In genomic region chr2:13010030-13010459, GRCm38 (mm10) we compare ENCODE assay signal across 8 mouse cellular contexts. TPM values are rescaled to one million over a fixed set of nuclear protein-coding genes. Genes with fewer than 3 reads are reported as not detected.
A peak's percentile ranks its signal among the peaks of the same experiment; 100 is the strongest.
DNase-seq lines count a peak whose midpoint lies in the region; ATAC-seq and TF ChIP-seq lines count a peak whose summit lies in the region.

No protein-coding gene starts in this region.

- H3K4me1 ChIP-seq in E14TG2a.4 (replicated peaks; ENCODE audit: low read depth, low read length), result peaks cover 23% of the 10 kb centered on the region
- H3K4me1 ChIP-seq in embryonic facial prominence, embryonic 14.5 days (ENCODE audit: control insufficient read depth, insufficient read depth, low read length), result peaks cover 12% of the 10 kb centered on the region; the same call in 1 of the 2 replicates
- H3K4me1 ChIP-seq in intestine, embryonic 14.5 days (replicated peaks; ENCODE audit: control insufficient read depth, insufficient read depth, low read length), result peaks cover 16% of the 10 kb centered on the region; the same call in 1 of the 2 replicates

- H3K4me3 ChIP-seq in E14TG2a.4 (replicated peaks; ENCODE audit: low read length), result peak overlapping the region; percentile 79
- H3K4me3 ChIP-seq in embryonic facial prominence, embryonic 14.5 days (ENCODE audit: low read depth, low read length), result peak overlapping the region; percentile 56
- H3K4me3 ChIP-seq in intestine, embryonic 14.5 days (ENCODE audit: low read depth, low read length), result peak overlapping the region; percentile 51

- H3K27ac ChIP-seq in embryonic facial prominence, embryonic 14.5 days (replicated peaks; ENCODE audit: low read depth, low read length), result no peak overlapping the region
- H3K27ac ChIP-seq in intestine, embryonic 14.5 days (ENCODE audit: low read depth), result no peak overlapping the region

- peak; percentile 7; the same call in 1 of the 2 replicates for ATAC-seq in embryonic facial prominence, embryonic 14.5 days (ENCODE audit: low read depth)
- peak; percentile 44; the same call in 1 of the 2 replicates for ATAC-seq in intestine, embryonic 14.5 days (replicated peaks; ENCODE audit: low FRiP score, low TSS enrichment, low read depth)
- 0 out of 2 replicates have a peak, but pooled peaks have one; percentile 18 for ATAC-seq in megakaryocyte-erythroid progenitor cell, adult 5-6 weeks (replicated peaks; ENCODE audit: low FRiP score, low TSS enrichment, poor library complexity, severe bottlenecking)

- WGBS in embryonic facial prominence, embryonic 14.5 days, result 2% methylated on average over 31 of the region's 31 CpGs
- WGBS in intestine, embryonic 14.5 days, result 3% methylated on average over 31 of the region's 31 CpGs

- H3K36me3 ChIP-seq in E14TG2a.4 (ENCODE audit: insufficient read depth, low read length), result no peaks in the 10 kb centered on the region
- no peaks in the 10 kb centered on the region for H3K36me3 ChIP-seq in embryonic facial prominence, embryonic 14.5 days (ENCODE audit: control insufficient read depth, insufficient read depth, low read length)
- H3K36me3 ChIP-seq in intestine, embryonic 14.5 days (ENCODE audit: control insufficient read depth, insufficient read depth, low read length), result no peaks in the 10 kb centered on the region

- no peaks in the 10 kb centered on the region for H3K9me3 ChIP-seq in E14TG2a.4 (ENCODE audit: low read length)
- H3K9me3 ChIP-seq in embryonic facial prominence, embryonic 14.5 days (ENCODE audit: control insufficient read depth, low read length), result no peaks in the 10 kb centered on the region
- H3K9me3 ChIP-seq in intestine, embryonic 14.5 days (ENCODE audit: control insufficient read depth, low read length), result no peaks in the 10 kb centered on the region

- no peak for TF ChIP-seq CTCF in E14TG2a.4 (conservative IDR thresholded peaks at IDR 0.05; ENCODE audit: low read length)

- peaks cover 62% of the 10 kb centered on the region for H3K27me3 ChIP-seq in E14TG2a.4 (ENCODE audit: insufficient read depth, low read length)
- H3K27me3 ChIP-seq in embryonic facial prominence, embryonic 14.5 days (replicated peaks; ENCODE audit: control insufficient read depth, insufficient read depth, low read length), result peaks cover 54% of the 10 kb centered on the region
- H3K27me3 ChIP-seq in intestine, embryonic 14.5 days (replicated peaks; ENCODE audit: control insufficient read depth, insufficient read depth, low read length), result peaks cover 49% of the 10 kb centered on the region

- H3K4me2 ChIP-seq in embryonic facial prominence, embryonic 14.5 days (ENCODE audit: low read depth, low read length), result peak overlapping the region; percentile 100
- peak overlapping the region; percentile 100 for H3K4me2 ChIP-seq in intestine, embryonic 14.5 days (ENCODE audit: low read length)

- peak; percentile 5 for DNase-seq in gastrocnemius, postnatal 10 days
- no peak for DNase-seq in gastrocnemius, adult 18-20 months (ENCODE audit: low spot score)
- no peak for DNase-seq in embryonic facial prominence, embryonic 14.5 days (ENCODE audit: low spot score)
- DNase-seq in intestine, embryonic 14.5 days (ENCODE audit: low spot score), result peak; percentile 62
- DNase-seq in testis, postnatal 10 days (ENCODE audit: low spot score), result peak; percentile 44
- no peak for DNase-seq in MN1 (ENCODE audit: low spot score)

- H3K9ac ChIP-seq in embryonic facial prominence, embryonic 14.5 days (ENCODE audit: low read depth, low read length), result peak overlapping the region; percentile 61
- H3K9ac ChIP-seq in intestine, embryonic 14.5 days (ENCODE audit: low read length), result no peak overlapping the region

RNA-seq across cellular contexts. Expression of gene C1ql3, which starts 1.6 kb away (rescaled TPM):
- 1 to 10 TPM; 2.4 to 3.0 TPM for total RNA-seq in gastrocnemius, postnatal 10 days (2021)
- total RNA-seq in gastrocnemius, adult 18-20 months (2021), result under 1 TPM; 0.21 to 0.47 TPM
- polyA plus RNA-seq in embryonic facial prominence, embryonic 14.5 days (2014; fragmentation: Nextera tagmentation; extraction: Ambion mirVana), result 3.5 and 4.2 TPM in 2 replicates
- polyA plus RNA-seq in intestine, embryonic 14.5 days (2014; fragmentation: Nextera tagmentation; extraction: Ambion mirVana), result 0.32 and 0.65 TPM in 2 replicates
- total RNA-seq in megakaryocyte-erythroid progenitor cell, adult 5-6 weeks (2014; fragmentation: Nextera tagmentation), result not detected in 2 replicates
- total RNA-seq in megakaryocyte-erythroid progenitor cell, adult 5-6 weeks (2017), result not detected in 2 replicates

Comparison
In these comparisons a context has a peak if more than half of its experiments do, and no peak if none do; other contexts are left out.
1. DNase-seq: peak in gastrocnemius, postnatal 10 days (single experiment), intestine, embryonic 14.5 days (single experiment) and testis, postnatal 10 days (single experiment); none in gastrocnemius, adult 18-20 months (single experiment), embryonic facial prominence, embryonic 14.5 days (single experiment) and MN1 (single experiment).
2. Peak in every context shown above with its lines, with median percentiles within 50 percentile points of each other: H3K4me3 ChIP-seq and ATAC-seq.